Mouse (Mus musculus) ES-Bruce4 (cell line): ENCODE results near the gene Capn15.

Source experiments
- CTCF ChIP-seq: IDR thresholded peaks from one replicate; pipeline ENCODE4 v1.8.1; 2011; ENCODE audit warnings: low read depth, low read length
- EP300 ChIP-seq: IDR thresholded peaks from 2 replicates; pipeline ENCODE4 v1.6.1; 2011; ENCODE audit warnings: low read depth, low read length; ENCODE audit not compliant: insufficient read depth
- POLR2A ChIP-seq: IDR thresholded peaks from one replicate; pipeline ENCODE4 v1.8.1; 2011; ENCODE audit warnings: low read length; ENCODE audit not compliant: insufficient read depth

- TF ChIP-seq POLR2A (no peak), CTCF (no peak), EP300 (no peak)
These were observed 17.9 kb downstream of the Capn15 start for GRCm38 (mm10) chr17:25967652-25968051.
